Mouse (Mus musculus) cerebellum, adult 9-10 months (tissue): ENCODE data around the gene Gmnc.

Experiments
- DNase-seq: peaks from one replicate; pipeline ENCODE4 v3.0.0; 2022

Gene Gmnc

GRCm38 (mm10) chr16:26991477-26992300 lies at the start of gene Gmnc:
Gmnc (minus strand) TSS chr16:26991652.
- no peak for DNase-seq

DNA sequence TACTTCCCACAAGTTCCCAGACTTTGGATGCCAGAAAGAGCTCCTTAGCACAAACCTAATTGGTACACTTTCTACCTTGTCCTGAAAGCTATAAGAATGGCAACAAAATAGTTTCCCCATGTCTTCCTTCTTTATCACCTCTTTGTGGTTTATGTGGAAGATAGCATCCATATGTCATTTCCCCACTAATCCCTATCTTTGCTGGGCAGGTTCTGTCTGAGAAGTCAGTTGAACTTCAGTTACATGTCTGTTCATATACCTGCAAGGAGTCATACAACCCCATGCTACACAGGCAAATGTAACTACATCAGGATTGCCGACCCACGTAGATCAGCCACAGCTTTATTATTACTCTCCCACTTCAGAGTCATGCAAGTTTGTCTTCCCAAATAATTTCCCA lies 35.8 kb upstream of the Gmnc start:
- no peak for DNase-seq

DNA sequence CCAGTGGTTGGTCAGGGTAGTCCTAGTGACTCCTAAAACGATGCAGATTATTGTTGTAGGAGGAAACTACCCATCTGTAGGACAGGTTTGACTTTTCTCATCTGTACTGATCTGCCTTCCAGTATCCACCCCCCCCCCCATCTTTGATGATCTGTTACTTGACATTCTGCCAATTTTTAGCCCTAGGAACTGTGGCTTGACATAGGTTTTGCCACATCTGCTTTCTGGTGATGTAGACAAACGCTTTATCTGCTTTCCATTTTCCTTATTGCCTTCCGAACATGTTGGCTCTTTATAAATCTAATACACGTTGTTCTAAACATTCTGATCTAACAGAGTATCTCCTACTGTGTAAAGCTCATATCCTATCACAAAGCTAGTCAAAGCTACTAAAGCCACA lies 34.8 kb upstream of the Gmnc start:
- no peak for DNase-seq

GRCm38 (mm10) chr16:27022746-27023145 lies 31.3 kb upstream of the Gmnc start:
- DNase-seq, result no peak

DNA sequence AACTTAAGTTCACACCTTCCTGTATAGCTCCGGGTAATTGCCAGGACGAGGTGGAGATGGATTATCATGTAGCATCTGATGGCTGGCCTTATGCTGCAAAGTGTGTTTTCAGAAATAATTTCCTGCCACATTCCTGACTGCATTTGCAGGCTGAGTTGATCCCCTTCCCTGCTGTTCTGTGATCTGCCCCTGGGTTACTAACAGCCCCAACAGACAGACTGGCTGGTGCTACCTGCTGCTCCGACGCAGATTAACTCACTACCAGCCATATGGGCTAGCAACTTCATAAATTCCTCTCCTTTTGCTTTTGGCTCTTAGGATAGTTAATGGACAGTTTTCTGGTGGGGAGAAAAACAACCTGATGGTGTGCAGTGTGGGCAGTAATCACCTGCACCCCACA lies 25.9 kb upstream of the Gmnc start:
- peak; percentile 8 for DNase-seq

DNA sequence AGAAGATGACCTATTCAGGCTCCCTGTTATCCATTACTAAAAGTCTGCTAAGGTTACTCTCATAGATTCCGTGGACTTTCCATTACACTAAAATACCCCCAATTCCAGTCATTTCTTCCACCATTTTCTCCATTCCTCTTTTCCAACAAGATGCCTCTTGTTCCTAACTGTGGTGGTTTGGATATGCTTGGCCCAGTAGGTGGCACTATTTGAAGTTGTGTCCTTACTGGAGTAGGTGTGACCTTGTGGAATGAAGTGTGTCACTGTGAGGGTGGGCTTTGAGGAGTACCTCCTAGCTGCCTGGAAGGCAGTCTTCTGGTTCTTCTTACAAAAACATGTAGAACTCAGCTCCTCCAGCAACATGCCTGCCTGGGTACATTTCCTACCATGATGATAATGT lies 11.3 kb upstream of the Gmnc start:
- DNase-seq, result no peak

GRCm38 (mm10) chr16:26999563-26999962 lies 8.1 kb upstream of the Gmnc start:
- DNase-seq, result no peak

- DNase-seq, result no peak
Observed at GRCm38 (mm10) chr16:26989415-26990315, 1.8 kb downstream of the Gmnc start.

GRCm38 (mm10) chr16:26988188-26988587 lies 3.3 kb downstream of the Gmnc start:
- DNase-seq, result no peak

DNA sequence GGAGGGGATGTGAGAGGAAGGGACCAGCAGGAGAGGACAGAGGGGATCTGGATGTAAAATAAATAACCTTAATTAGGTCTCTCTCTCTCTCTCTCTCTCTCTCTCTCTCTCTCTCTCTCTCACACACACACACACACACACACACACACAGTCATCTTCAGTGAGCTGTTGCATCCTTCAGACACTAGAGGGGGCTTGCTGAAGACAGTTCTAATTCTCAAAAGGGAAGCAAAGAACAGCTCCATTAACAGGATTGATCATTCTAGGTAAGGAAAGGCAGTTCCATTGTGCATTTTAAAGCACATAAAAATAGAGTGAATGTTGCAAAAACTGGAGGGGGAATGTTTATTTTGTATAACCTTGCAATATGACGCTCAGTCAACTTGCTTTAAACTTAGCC lies 5.7 kb downstream of the Gmnc start:
- DNase-seq, result no peak

DNA sequence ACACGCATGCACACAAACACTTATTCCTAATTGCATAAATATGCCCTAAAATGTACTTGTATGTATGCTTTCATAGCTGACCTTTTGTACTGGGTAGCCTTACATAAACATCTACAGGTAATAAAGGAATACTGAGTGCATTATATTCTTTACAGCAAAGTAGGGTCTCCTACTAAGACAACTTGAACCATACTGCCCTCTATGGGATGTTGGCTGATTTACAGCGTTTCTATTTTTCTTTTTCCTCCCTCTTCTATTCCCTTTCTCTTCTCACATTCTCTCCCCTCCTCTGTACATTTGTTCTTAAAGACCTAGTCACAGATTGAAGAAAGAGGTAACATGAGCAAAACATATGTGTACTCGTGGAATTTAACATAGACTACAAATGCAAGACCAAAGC lies 9.3 kb downstream of the Gmnc start:
- DNase-seq, result no peak

DNA sequence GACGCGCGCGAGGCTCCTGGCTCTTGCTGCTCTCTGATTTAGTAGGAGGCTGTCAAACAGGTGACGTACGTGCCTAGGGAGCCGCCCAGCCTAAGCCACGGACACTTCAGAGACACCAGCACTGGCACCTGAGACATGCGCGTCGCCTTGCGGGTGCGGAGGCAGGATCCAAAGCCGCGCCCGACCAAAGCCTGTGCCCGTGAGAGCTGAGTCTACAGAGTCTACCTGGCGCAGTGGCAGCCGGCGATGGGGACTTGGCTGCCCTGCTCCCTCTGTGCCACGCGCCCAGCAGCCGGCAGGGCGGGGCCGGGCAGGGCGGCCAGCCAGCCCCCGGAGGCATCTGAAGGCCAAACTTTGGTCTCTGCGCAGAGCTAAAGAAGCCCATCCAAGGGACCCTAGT lies 23.5 kb downstream of the Gmnc start:
- DNase-seq, result no peak

DNA sequence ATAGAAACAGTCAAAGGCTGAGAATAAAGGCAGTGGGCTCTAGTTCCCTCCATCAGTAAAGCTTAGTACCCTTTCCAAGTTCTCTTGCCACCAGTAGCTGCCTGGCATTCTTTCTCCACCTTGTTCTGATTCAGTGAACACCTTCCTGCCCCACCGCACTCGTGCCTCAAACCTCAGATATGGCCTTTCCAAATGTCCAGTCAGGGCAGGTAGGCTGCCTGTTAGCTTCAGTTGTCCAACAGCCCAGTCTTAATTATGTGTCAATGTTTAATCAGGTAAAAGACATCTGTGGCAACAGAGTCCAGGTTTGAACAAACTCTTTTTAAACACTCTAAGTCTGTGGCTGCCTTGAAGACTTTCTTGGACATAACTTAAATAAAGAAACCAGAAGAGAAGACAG lies 24.6 kb downstream of the Gmnc start:
- DNase-seq, result no peak

DNA sequence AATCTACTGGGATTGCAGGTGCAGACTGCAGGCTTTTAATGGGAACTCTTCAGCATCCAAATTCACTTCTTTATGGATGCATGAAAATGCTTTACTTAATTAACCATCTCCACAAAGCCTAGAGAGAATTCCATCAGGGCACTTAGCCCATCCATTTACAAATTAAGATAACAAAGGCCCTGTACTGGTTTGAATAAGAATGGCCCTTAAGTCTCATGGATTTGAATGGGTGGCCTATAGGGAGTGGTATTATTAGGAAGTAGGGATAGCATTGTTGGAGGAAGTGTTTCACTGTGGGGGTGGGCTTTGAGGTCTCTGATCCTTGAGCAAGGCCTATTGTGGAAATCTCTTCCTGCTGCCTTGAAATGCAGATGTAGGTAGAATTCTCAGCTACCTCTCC lies 29.5 kb downstream of the Gmnc start:
- DNase-seq, result no peak

- no peak for DNase-seq
Observed at GRCm38 (mm10) chr16:26951601-26952000, 39.9 kb downstream of the Gmnc start.

- no peak for DNase-seq
Observed at GRCm38 (mm10) chr16:26950209-26950608, 41.2 kb downstream of the Gmnc start.

DNA sequence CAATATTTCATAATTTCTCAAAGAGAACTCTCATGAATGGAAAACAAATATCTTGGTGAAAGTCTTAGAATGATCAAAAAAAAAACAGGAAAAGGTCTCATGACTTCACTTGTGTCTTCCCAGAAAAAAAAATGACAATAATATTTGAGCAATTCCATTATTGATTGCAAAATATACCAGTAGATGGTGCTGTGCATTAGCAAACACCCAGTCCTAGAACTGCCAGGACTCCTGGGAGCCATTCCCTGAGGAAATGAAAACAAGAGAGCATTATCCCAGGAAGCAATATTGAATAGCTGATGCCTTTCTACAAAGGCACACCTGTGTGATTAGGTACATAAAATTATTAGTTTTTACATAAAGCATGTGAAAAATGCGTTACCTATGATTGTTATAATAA lies 87.5 kb downstream of the Gmnc start:
- DNase-seq, result no peak

DNA sequence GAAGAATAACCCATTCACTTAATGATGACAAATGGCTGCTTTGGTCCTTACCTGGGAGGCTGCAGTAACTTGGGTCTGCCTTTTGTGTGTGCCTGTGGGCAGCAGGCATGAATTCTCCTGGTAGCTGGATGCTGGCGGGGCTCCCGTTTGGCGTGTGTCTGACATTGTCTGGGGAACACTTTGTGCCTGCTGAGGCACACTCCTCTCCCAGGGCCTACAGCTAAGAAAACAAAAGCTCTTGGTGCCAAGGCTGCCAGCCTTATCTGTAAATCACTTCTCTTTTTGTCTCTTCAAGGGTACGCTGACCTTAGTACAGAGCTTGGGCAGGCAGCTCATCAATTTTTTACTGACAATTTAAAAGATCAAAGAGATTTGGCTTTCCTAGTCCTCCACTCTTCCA lies 90.0 kb downstream of the Gmnc start:
- DNase-seq, result no peak

DNA sequence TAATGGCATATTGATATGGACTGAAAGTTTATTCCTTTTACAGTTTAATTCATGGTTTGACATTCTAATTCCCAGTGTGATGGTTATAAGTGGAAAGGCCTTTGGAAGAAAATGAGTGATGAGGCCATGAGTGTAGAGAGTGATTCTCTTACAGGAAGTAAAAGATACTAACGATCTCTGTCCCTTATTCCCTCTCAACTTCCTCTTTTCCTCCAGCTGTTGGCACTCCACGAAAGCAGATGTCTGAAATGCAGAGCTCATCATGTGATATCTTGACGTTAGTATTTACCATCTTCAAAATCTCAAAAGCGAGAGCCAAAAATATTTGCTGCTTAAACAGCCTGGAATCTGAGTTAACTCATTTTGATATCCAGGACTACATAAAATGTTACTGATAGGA lies 105.1 kb downstream of the Gmnc start:
- no peak for DNase-seq

GRCm38 (mm10) chr16:26876885-26877284 lies 114.6 kb downstream of the Gmnc start:
- no peak for DNase-seq
